Mouse (Mus musculus) myocyte (in vitro differentiated cells): ENCODE data around the gene Thada. TPM values are rescaled to one million over a fixed set of nuclear protein-coding genes. Genes with fewer than 3 reads are reported as not detected.

ENCODE experiments used
- H3K27me3 ChIP-seq: one replicate; pipeline ENCODE4 v1.6.1; 2011; ENCODE audit not compliant: control insufficient read depth, insufficient read depth, insufficient read length
- H3K36me3 ChIP-seq: one replicate; pipeline ENCODE4 v1.6.1; 2011; ENCODE audit not compliant: control insufficient read depth, insufficient read depth
- H3K4me2 ChIP-seq: one replicate; pipeline ENCODE4 v1.6.1; 2011; ENCODE audit warnings: low read depth, control low read depth
- H3K4me3 ChIP-seq: one replicate; pipeline ENCODE4 v1.5.1; 2011; ENCODE audit warnings: mild to moderate bottlenecking, control low read depth, moderate library complexity
- H3K79me2 ChIP-seq: one replicate; pipeline ENCODE4 v1.6.1; 2011; ENCODE audit not compliant: control insufficient read depth, insufficient read depth
- H3ac ChIP-seq: one replicate; pipeline ENCODE4 v1.6.1; 2011; ENCODE audit not compliant: control insufficient read depth, insufficient read length
- CEBPB ChIP-seq: IDR thresholded peaks from 2 replicates; pipeline ENCODE4 v1.6.1; 2011; ENCODE audit warnings: mild to moderate bottlenecking, moderate library complexity; ENCODE audit not compliant: poor library complexity, insufficient read depth, severe bottlenecking
- E2F4 ChIP-seq: IDR thresholded peaks from one replicate; pipeline ENCODE4 v1.6.1; 2011; ENCODE audit warnings: mild to moderate bottlenecking, control low read depth, moderate library complexity; ENCODE audit not compliant: insufficient read depth
- MAX ChIP-seq: IDR thresholded peaks from one replicate; pipeline ENCODE4 v1.6.1; 2011; ENCODE audit warnings: low read depth, mild to moderate bottlenecking, control low read depth
- MYOD1 ChIP-seq, 3 experiments: IDR thresholded peaks; one replicate each; pipeline ENCODE4 v1.6.1; 2011; ENCODE audit warnings: control low read depth in 2 of 3, low read depth in 2 of 3, mild to moderate bottlenecking in 2 of 3, moderate library complexity in 1 of 3; ENCODE audit not compliant: insufficient read length in 2 of 3, control insufficient read depth in 1 of 3
- MYOG ChIP-seq, 3 experiments: IDR thresholded peaks; one replicate each; pipeline ENCODE4 v1.6.1; 2011; ENCODE audit warnings: control low read depth in 2 of 3, low read depth in 2 of 3, mild to moderate bottlenecking in 2 of 3; ENCODE audit not compliant: insufficient read length in 2 of 3, control insufficient read depth in 1 of 3, insufficient read depth in 1 of 3
- POLR2A ChIP-seq: IDR thresholded peaks from one replicate; pipeline ENCODE4 v1.6.1; 2011; ENCODE audit warnings: low read depth, mild to moderate bottlenecking, control low read depth, moderate library complexity; ENCODE audit not compliant: insufficient read length
- POLR2AphosphoS2 ChIP-seq: IDR thresholded peaks from one replicate; pipeline ENCODE4 v1.6.1; 2011; ENCODE audit warnings: low read depth, control low read depth; ENCODE audit not compliant: insufficient read length
- REST ChIP-seq: IDR thresholded peaks from one replicate; pipeline ENCODE4 v1.6.1; 2011; ENCODE audit warnings: mild to moderate bottlenecking, control low read depth, moderate library complexity; ENCODE audit not compliant: insufficient read depth, insufficient read length
- SRF ChIP-seq: IDR thresholded peaks from one replicate; pipeline ENCODE4 v1.6.1; 2011; ENCODE audit warnings: low read depth; ENCODE audit not compliant: control insufficient read depth, insufficient read length
- TCF12 ChIP-seq: IDR thresholded peaks from one replicate; pipeline ENCODE4 v1.6.1; 2011; ENCODE audit warnings: mild to moderate bottlenecking, control low read depth; ENCODE audit not compliant: poor library complexity, insufficient read depth, severe bottlenecking
- TCF3 ChIP-seq: IDR thresholded peaks from one replicate; pipeline ENCODE4 v1.6.1; 2011; ENCODE audit warnings: low read depth, control low read depth; ENCODE audit not compliant: insufficient read length
- USF1 ChIP-seq: IDR thresholded peaks from one replicate; pipeline ENCODE4 v1.6.1; 2011; ENCODE audit warnings: low read depth, mild to moderate bottlenecking, control low read depth, moderate library complexity
- polyA plus RNA-seq: library from polyadenylated mRNA; unstranded; fragments of >200 nt; fragmentation: generic; extraction: Trizol; gene quantifications from one replicate; pipeline ENCODE4 v1.2.1, GENCODE M21; 2012; ENCODE audit warnings: missing spikeins

Thada gene
- polyA plus RNA-seq, 1 experiment = 5.5 TPM

DNA sequence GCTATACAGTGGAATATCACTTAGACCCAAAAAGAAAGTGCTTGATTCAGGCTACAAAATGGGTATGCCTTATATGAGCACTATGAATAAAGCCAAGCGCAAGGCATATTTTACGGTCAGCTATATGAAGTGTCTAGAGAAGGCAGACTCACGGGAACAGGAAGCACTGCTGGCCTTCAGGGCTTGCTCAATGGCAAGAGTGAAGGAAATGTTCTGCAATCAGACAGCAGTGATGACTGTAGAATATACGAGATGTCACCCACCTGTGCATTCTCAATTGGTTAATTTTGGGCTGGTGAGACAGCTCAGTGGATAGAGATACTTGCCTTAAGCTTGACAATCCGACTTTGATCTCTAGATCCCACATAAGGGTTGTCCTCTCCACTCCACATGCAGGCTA is 264.8 kb downstream of the Thada start:
- Histone ChIP-seq H3K27me3 (no peaks in the 10 kb centered on the region), H3K79me2 (no peaks in the 10 kb centered on the region), H3K36me3 (no peaks in the 10 kb centered on the region), H3K4me3 (no peak overlapping the region), H3ac (no peak overlapping the region), H3K4me2 (no peak overlapping the region)
- TF ChIP-seq MYOG (IDR thresholded peaks at IDR 0.05; ENCODE audit: control insufficient read depth in 1 of 3, insufficient read depth in 1 of 3, insufficient read length in 2 of 3, low read depth in 2 of 3) (no peak), TCF12 (no peak), E2F4 (no peak), POLR2A (no peak), MYOD1 (IDR thresholded peaks at IDR 0.05; ENCODE audit: control insufficient read depth in 1 of 3, insufficient read length in 2 of 3, low read depth in 2 of 3) (no peak), CEBPB (no peak), POLR2AphosphoS2 (no peak), TCF3 (no peak), USF1 (no peak), REST (no peak), SRF (no peak), MAX (no peak)

- no peaks in the 10 kb centered on the region for H3K36me3 ChIP-seq
- no peaks in the 10 kb centered on the region for H3K79me2 ChIP-seq
- TF ChIP-seq MYOD1 (IDR thresholded peaks at IDR 0.05; ENCODE audit: control insufficient read depth in 1 of 3, insufficient read length in 2 of 3, low read depth in 2 of 3) (no peak), POLR2AphosphoS2 (no peak), TCF3 (no peak), MAX (no peak), POLR2A (no peak), USF1 (no peak), E2F4 (no peak), REST (no peak), CEBPB (no peak), SRF (no peak), MYOG (IDR thresholded peaks at IDR 0.05; ENCODE audit: control insufficient read depth in 1 of 3, insufficient read depth in 1 of 3, insufficient read length in 2 of 3, low read depth in 2 of 3) (no peak), TCF12 (no peak)
- no peak overlapping the region for H3ac ChIP-seq
- no peak overlapping the region for H3K4me3 ChIP-seq
- H3K4me2 ChIP-seq = no peak overlapping the region
- H3K27me3 ChIP-seq = no peaks in the 10 kb centered on the region
Measured at GRCm38 (mm10) chr17:84197912-84198344, 268.1 kb downstream of the Thada start.

- H3K79me2 ChIP-seq = no peaks in the 10 kb centered on the region
- TF ChIP-seq CEBPB = no peak
- no peak for TF ChIP-seq USF1
- TF ChIP-seq SRF = no peak
- no peak for TF ChIP-seq TCF12
- no peak for TF ChIP-seq MYOD1 (IDR thresholded peaks at IDR 0.05; ENCODE audit: control insufficient read depth in 1 of 3, insufficient read length in 2 of 3, low read depth in 2 of 3)
- no peak for TF ChIP-seq E2F4
- no peak for TF ChIP-seq POLR2A
- TF ChIP-seq REST = no peak
- no peak for TF ChIP-seq POLR2AphosphoS2
- TF ChIP-seq MAX = no peak
- no peak for TF ChIP-seq TCF3
- TF ChIP-seq MYOG (IDR thresholded peaks at IDR 0.05; ENCODE audit: control insufficient read depth in 1 of 3, insufficient read depth in 1 of 3, insufficient read length in 2 of 3, low read depth in 2 of 3) = no peak
- no peak overlapping the region for H3K4me3 ChIP-seq
- H3K4me2 ChIP-seq = no peak overlapping the region
- H3ac ChIP-seq = no peak overlapping the region
- H3K27me3 ChIP-seq = no peaks in the 10 kb centered on the region
- H3K36me3 ChIP-seq = peaks cover 6% of the 10 kb centered on the region
Measured at GRCm38 (mm10) chr17:84196329-84196728, 269.7 kb downstream of the Thada start.

DNA sequence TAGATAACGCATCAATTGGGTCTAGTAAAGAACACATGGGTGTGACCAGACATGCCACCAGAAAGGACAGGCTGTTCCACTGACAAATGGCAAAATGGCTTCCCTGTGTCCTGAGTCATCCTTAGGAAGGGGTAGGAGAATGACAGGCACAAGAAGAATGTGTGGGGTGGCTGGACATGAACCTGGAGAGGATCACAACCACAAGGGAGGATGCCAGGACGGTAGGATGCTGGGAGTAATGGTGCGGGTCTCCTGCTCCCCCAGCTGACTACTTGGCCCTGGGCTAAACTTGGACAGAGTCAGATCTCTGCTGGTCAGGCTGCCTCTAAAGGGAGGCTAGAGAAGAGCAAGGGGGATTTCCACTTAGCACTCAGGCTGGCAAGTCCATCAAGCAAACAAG is 270.2 kb downstream of the Thada start:
- TF ChIP-seq MYOG (IDR thresholded peaks at IDR 0.05; ENCODE audit: control insufficient read depth in 1 of 3, insufficient read depth in 1 of 3, insufficient read length in 2 of 3, low read depth in 2 of 3) (no peak), POLR2A (no peak), TCF3 (no peak), POLR2AphosphoS2 (no peak), MAX (no peak), USF1 (no peak), REST (no peak), TCF12 (no peak), SRF (no peak), CEBPB (no peak), E2F4 (no peak), MYOD1 (IDR thresholded peaks at IDR 0.05; ENCODE audit: control insufficient read depth in 1 of 3, insufficient read length in 2 of 3, low read depth in 2 of 3) (no peak)
- Histone ChIP-seq H3K79me2 (no peaks in the 10 kb centered on the region), H3K36me3 (peaks cover 10% of the 10 kb centered on the region), H3ac (no peak overlapping the region), H3K4me2 (no peak overlapping the region), H3K27me3 (no peaks in the 10 kb centered on the region), H3K4me3 (no peak overlapping the region)

GRCm38 (mm10) chr17:84195003-84195395 is 271.0 kb downstream of the Thada start:
- H3K79me2 ChIP-seq = no peaks in the 10 kb centered on the region
- TF ChIP-seq SRF (no peak), REST (no peak), POLR2A (no peak), TCF3 (no peak), MYOG (IDR thresholded peaks at IDR 0.05; ENCODE audit: control insufficient read depth in 1 of 3, insufficient read depth in 1 of 3, insufficient read length in 2 of 3, low read depth in 2 of 3) (no peak), POLR2AphosphoS2 (no peak), E2F4 (no peak), TCF12 (no peak), MAX (no peak), MYOD1 (IDR thresholded peaks at IDR 0.05; ENCODE audit: control insufficient read depth in 1 of 3, insufficient read length in 2 of 3, low read depth in 2 of 3) (no peak), USF1 (no peak), CEBPB (no peak)
- no peak overlapping the region for H3K4me2 ChIP-seq
- H3ac ChIP-seq = no peak overlapping the region
- peaks cover 10% of the 10 kb centered on the region for H3K36me3 ChIP-seq
- no peak overlapping the region for H3K4me3 ChIP-seq
- H3K27me3 ChIP-seq = no peaks in the 10 kb centered on the region
